Mouse (Mus musculus): Measurements from ENCODE around the gene Gm21789. TPM values are rescaled to one million over a fixed set of nuclear protein-coding genes. Genes with fewer than 3 reads are reported as not detected.
"Not testable (repeated sequence)": the region's sequence is repeated elsewhere in the genome, so short reads cannot be mapped to it uniquely, and the experiment has no call there.

The Gm21789 gene
- polyA plus RNA-seq (2015; fragmentation: Nextera tagmentation; extraction: Ambion mirVana) = not detected in 2 replicates

GRCm38 (mm10) chrX:32941468-32941867 lies at the start of gene Gm21789:
Gene Gm21789 (plus strand): TSS chrX:32941768.
- not testable (repeated sequence) for H3K9ac ChIP-seq; H3K36me3 ChIP-seq; H3K4me1 ChIP-seq (replicated peaks); H3K4me2 ChIP-seq; H3K9me3 ChIP-seq; H3K4me3 ChIP-seq; ATAC-seq (ENCODE audit: low FRiP score); H3K27me3 ChIP-seq; H3K27ac ChIP-seq
- no CpG with 5 or more reads among the region's 1 CpGs for WGBS

- H3K4me1 ChIP-seq (replicated peaks); H3K9me3 ChIP-seq; H3K27ac ChIP-seq; H3K4me3 ChIP-seq; H3K27me3 ChIP-seq; H3K4me2 ChIP-seq; H3K36me3 ChIP-seq; H3K9ac ChIP-seq; ATAC-seq (ENCODE audit: low FRiP score): not testable (repeated sequence)
- no CpG with 5 or more reads among the region's 4 CpGs for WGBS
Observed at GRCm38 (mm10) chrX:32894325-32894724, 47.2 kb upstream of the Gm21789 start, which contains the start of gene Btbd35f30. Gene Btbd35f30 (plus strand): TSS chrX:32894625.

DNA sequence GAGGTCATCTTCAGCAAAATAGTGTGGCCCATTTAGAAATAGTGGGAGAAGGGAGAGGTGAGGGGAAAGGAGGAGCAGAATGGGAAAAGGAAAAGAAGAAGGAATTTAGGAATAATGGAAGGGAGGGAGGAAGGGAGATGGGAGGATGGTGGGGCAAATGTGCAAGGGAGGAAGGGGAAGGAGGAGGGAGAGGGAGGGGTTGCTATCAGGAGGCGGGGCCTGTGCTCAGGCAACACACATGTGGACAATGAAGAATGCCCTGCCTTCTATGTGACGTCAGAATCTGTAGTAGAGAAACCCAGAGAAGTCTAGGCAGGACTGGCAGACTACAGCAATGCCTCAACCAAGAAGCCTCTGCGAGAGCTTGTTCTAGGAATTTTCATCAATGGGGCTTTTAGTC lies 32.0 kb downstream of the Gm21789 start, which contains the start of gene Btbd35f5:
TSS of gene Btbd35f5 (plus strand) at position 301 of the 400 bp plus-strand sequence.
- not testable (repeated sequence) for ATAC-seq (ENCODE audit: low FRiP score); H3K4me1 ChIP-seq (replicated peaks); H3K27me3 ChIP-seq; H3K9ac ChIP-seq; H3K36me3 ChIP-seq; H3K9me3 ChIP-seq; H3K4me3 ChIP-seq; H3K4me2 ChIP-seq; H3K27ac ChIP-seq
- WGBS = no CpG with 5 or more reads among the region's 3 CpGs

Other genes with a start within 250 kb of the Gm21789 start
- not detected in 2 replicates for gene Btbd35f21, start 215.7 kb upstream of the Gm21789 start, polyA plus RNA-seq (2015; fragmentation: Nextera tagmentation; extraction: Ambion mirVana)
- gene Btbd35f30, start 47.1 kb upstream of the Gm21789 start, polyA plus RNA-seq (2015; fragmentation: Nextera tagmentation; extraction: Ambion mirVana) = not detected in 2 replicates
- not detected in 2 replicates for gene Btbd35f5, start 32.1 kb downstream of the Gm21789 start, polyA plus RNA-seq (2015; fragmentation: Nextera tagmentation; extraction: Ambion mirVana)